Mouse (Mus musculus): ENCODE measurements around the gene Atg2b.

Gene Atg2b

DNA sequence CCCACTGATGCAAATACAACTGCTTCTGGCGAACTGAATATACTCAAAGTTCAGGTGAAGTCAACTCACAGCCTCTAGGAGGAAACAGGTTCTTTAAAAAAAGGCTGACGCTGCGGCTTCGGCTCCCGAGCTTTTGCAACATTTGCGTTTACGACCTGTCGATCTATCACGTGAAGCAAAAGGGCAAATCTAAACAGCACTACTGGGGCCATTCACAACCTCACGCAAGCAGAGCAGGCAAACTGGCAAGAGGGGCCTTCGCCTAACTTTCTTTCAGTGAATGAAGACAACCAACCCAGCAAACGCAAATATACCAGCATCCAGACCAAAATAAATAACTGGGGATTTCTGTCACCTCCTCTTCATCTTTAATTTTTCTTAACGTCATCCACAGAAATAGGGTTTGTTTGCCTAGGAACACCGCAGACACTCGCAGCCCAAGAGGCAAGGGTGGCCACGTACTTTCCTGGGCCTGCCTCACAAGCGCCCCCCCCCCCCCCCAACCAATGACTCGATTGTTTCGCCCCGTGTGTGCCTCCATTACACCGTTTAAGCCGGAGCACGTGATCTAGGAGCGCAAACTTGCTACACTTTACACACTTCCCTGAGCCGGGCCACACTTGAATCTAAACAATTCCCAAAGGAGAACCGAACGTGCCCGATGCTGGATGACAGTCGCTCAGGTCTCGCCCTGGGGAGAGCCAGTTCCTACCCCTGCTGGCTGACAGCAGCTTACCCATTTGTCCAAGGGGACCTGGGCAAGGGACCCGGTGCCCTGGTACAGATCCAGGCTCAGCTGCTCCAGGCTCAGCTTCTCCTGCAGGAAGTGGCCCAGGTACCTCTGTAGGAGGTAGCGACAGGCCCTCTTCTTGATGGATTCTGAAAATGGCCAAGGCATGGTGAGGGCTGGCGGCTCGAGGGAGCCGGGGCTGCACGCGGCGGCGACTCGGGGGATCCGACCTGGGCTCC is 794 bp downstream of the Atg2b start, which contains the start of gene Gskip:
Gene Gskip (plus strand): TSS at position 897 of the 969 bp plus-strand sequence.
- peak; percentile 51 for DNase-seq

- no peak for DNase-seq
These were observed 6.2 kb downstream of the Atg2b start for GRCm38 (mm10) chr12:105678762-105679161.

DNA sequence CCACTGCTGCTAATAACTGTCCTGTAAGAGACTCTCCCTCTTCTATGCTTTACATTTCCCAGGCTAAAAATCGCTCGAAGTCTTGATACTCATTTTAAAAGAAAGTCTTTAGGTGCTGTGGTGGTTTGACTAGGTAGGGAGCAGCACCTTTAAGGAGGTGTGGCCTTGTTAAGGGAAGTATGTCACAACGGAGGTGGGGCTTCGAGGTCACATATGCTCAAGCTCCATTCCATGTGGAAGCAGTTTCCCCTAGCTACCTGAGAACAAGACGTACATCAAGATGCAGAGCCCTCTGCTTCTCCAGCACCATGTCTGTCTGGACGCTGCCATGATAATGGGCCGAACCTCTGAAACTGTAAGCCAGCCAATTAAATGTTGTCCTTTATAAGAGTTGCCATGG is 6.8 kb downstream of the Atg2b start:
- DNase-seq: no peak

DNA sequence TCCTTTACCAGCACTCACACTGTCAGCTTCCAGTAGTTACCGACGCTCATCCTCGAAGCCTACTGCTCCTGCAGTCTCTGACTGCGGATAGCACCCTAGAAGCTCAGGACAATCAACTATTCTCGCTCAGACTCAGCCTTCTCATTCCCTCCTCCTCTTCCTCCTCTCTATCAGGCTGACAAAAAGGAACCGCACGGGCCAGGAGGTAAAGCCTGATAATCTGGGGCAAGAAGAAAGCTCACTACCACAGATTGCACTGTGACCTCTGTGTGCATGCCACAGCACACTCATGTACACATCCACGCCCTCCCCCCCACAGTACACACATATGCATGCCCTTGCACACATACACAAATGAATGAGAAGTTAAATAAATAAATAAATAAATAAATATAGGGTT is 8.7 kb downstream of the Atg2b start:
- DNase-seq: no peak

DNA sequence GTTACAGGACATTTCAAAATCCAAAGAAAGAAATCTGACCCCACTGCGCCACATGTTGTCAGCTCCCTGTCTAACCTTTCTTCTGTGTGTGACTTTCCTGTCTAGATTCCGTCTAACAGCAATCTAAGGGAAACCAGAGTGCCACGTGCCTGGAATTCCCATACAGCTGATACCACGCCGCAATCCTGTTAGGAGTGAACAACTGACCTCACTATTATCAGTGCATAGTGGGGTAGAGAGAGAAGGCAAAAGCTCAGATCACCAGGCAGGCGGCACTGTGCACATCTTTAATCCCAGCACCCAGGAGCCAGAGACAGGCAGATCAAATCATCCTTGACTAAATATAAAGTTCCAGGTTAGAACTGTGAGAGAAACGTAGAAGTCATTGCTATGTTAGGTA is 29.2 kb downstream of the Atg2b start:
- DNase-seq: no peak

DNA sequence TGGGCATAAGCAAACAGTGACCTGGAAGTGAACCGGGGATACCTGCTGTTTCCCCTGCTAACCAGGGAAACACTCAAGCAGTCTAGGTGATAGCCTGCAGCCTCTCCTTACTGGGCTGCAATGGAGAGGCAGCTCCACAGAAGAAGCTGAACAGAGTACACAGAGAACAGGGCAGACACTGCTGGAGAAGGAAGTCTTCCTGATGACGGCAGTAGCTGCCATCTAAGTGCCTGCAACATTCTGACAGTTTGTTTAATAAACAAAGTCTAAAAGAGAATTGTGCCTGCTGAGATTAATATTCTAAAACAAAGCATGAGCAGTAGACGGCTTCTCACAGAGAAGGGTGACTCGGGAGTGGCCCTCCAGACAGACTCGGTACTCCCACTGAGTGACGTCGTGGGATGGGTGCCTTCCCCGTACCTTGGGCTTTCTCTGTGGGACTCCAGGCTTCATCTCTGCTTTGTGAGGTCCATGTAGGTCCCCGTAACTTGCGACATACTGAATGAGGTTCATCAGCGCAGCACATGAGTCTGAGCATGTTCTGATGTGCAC is 42.2 kb downstream of the Atg2b start:
- peak; percentile 3 for DNase-seq

- DNase-seq: peak; percentile 18
These were observed 47.5 kb downstream of the Atg2b start for GRCm38 (mm10) chr12:105637554-105637953.

- DNase-seq: no peak
These were observed 48.5 kb downstream of the Atg2b start for GRCm38 (mm10) chr12:105636551-105636950.

GRCm38 (mm10) chr12:105634374-105635067 is 50.5 kb downstream of the Atg2b start:
- no peak for DNase-seq

- no peak for DNase-seq
These were observed 59.2 kb downstream of the Atg2b start for GRCm38 (mm10) chr12:105625798-105626197.

DNA sequence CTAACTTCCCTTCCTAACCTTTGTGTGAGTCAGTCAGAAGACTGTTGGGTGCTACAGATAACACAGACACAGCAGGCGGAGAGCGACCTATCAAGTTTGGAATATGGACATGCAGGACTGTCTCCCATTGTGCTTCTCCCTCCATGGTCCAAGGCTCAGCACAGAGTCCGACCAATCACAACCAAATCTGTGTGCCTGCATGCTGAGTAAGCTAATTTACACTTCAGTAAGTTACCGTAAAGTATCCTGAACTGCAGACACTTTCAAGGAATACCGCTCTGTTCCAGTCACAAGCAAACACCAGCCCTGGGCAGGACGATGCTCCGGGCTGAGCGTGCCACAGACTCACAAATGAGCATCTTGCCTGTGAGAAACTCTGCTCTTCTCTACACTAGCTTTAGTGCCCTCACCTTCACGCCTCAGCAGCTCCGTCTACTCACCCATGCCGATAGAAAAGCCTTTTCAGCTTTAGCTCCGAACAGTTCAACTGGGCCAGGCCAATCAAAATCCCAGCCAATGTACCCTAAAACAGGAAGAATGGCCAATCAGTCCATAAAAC is 62.0 kb downstream of the Atg2b start:
- DNase-seq: no peak

DNA sequence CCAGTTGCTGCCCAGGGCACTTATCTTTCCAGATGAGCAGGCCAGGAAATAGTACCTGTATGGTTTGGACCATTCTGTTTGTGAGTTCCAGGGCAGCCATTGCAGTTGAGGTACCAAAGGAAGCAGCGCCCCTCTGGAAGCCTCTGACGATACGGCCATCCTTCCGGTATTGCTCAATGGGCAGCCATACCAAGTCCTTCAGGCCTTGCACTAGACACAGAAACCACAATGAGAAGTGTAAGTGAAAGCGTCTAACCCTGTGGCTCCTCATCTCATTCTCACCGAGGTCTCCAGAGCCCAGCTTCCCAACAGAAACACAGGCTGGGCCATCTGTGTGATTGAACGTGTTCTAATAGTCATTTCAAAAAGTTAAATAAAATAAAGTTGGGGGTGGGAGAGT is 63.0 kb downstream of the Atg2b start:
- DNase-seq: no peak

- DNase-seq: no peak
These were observed 71.5 kb downstream of the Atg2b start for GRCm38 (mm10) chr12:105613559-105613958.

DNA sequence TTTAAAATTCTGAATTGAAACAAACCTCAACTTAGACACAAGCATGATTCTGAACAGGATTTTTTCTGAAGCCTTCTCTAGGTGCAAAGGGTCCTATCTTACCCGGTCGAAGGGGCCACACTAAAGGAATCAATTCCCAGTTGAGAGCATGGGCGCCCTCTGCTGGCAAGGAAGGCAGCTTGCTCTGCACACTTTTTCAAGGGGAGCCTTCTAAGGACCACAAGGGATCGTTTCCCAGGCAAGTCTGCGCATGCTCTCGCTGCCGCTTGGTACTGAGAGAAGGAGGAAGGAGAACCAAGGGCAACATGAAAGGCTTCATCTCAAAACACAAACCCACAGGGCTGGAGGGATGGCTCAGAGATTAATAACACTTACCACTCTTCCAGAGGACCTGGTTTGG is 73.3 kb downstream of the Atg2b start:
- DNase-seq: peak; percentile 47

DNA sequence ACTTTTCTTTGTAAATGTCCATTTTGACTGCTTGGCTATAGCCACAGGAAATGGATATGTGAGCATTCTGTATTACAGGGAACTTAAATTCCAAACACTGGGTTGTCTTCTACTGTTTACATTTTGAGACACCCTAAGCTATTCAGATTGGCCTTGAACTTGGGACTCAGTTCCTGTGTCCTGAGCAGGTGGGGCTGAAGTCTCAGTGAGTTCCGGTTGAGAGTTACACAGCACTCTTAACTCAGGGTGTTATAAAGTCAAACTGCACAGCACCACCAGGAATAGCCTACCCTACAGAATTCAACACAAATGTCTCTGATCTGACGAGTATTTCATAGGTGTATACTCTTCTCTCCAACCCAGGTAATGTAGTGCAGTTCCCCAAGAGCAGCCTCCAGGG is 74.0 kb downstream of the Atg2b start:
- DNase-seq: no peak

DNA sequence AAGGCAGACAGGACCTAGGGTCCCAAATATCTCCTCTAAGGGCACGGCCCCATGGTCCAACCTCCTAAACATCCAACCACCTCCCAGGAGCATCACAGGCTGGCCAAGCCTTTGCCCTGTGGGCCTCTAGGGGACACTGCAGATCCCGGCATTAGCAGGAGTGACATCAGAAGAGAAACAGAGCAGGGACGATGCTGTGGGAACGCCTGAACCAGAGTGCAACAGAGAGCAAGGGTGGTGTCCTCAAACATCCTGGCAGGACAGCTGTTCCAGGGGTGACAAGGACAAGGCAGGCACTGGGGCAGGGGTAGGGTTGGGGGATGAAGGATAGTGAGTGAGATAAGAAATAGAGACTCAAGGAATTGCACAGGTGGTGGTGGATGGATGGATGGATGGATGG is 78.1 kb downstream of the Atg2b start:
- DNase-seq: no peak

DNA sequence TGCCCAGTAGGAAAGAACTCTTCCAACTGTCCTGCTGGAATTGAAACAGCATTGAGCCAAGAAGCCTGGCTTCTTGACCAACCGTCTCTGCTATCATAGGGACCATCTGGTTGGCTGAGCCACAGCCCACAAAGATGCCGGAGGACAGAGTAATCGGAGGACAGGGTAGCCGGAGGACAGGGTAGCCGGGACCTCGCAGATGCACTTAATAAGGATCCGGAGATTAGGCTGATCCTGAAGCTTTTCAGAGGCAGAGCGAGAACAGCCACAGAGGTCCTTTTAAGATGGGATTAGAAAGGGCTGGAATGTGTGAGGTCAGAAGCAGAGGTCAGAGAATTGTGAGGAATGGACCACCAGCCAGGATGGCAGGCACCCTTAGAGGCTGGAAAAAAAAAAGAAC is 79.8 kb downstream of the Atg2b start:
- no peak for DNase-seq

GRCm38 (mm10) chr12:105603904-105604303 is 81.1 kb downstream of the Atg2b start:
- no peak for DNase-seq

DNA sequence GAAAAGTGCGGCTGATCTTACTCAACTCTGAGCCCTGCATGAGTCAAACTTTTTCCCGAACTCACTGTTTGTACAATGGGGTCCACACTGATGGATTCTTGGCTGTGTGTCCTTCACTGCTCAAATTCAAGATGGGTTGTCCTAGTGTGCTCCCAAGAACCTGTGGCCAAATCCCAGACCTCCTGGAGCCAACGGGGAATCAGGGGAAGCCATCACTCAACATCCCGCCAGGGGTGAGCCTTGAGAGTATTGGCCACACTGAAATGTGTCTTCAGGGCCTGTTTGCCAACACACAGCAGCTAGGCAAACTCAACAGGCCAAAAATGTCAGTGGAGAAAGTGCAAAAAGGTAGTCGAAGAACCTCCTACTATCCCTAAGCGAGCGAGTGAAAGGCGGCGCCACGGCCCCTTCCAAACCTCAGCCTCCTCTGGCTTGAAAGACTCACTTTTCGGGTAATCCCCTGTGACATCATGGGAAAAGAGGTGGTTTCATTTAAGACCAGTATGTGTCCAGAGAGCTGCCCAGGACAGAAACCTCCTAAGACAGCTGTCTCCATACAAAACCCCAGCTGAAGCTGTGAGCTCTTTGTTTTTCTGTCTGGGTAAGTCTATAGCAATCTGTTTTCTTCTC is 82.3 kb downstream of the Atg2b start, which contains the start of gene Bdkrb1:
Gene Bdkrb1 (plus strand): TSS at position 505 of the 630 bp plus-strand sequence.
- peak; percentile 12 for DNase-seq

DNA sequence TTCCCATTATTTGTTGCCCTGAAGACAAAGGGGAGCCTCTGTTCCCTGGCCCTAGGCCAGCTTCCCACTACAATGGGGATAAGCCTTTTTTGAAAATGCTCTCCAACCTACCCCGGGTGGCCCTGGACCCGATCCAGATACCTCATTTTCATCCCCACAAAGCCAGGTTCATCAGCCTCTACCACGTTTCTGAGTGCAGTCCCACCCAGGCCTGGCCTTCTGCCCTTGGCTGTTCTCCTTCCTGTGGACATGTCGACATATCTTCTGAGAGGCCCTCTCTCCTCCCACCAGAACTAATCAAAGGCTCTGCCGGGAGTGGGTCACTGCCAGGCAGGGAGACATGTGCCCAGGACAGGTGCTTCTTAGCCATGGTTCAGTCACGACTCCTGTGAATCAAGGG is 83.4 kb downstream of the Atg2b start:
- DNase-seq: peak; percentile 14

DNA sequence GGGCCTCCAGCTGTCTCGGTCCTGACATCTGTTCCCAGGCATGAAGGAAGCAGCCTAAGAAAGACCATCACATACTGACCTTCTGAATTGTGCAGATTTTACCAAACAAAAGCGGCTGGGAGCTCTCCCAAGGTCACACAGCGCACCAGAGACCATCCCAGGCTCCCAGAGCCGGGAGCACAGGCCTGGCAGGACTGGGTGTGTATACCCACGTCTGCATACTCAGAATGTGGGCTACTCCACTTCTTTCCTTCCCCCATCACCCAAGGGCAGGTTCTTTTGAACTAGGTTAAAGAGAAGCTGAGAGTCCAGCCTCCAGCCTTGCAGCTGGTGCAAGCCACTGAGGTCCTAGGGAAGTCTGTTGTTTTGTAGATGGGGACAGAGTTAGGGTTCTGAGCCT is 85.9 kb downstream of the Atg2b start:
- DNase-seq: no peak

DNA sequence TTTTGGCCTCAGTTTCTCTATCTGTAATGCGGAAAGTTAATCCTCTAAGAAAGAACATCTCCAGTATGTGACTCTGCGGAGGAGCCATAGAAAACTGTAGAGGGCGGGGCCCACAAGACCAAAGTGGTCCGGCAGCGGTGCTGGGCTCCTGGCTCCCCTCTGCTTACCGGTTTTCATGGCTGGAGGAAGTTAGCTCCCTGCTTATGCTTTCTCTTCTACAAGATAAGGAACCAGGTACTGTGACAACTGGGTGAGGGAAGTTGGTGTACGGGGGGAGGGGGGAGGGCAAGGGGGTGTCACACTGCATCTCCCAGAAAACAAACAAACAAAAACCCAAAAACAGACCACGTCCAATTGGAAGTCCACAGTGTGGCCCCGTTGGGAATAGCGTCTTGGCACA is 86.5 kb downstream of the Atg2b start:
- DNase-seq: no peak

- DNase-seq: no peak
These were observed 87.9 kb downstream of the Atg2b start for GRCm38 (mm10) chr12:105597135-105597534.

All from lung, postnatal 36 days (tissue).